Comparison of ENCODE assay signal across 15 mouse cellular contexts in genomic region chr10:42634122-42634720, GRCm38 (mm10). TPM values are rescaled to one million over a fixed set of nuclear protein-coding genes. Genes with fewer than 3 reads are reported as not detected.
DNase-seq lines count a peak whose midpoint lies in the region; ATAC-seq and TF ChIP-seq lines count a peak whose summit lies in the region.
"Had no signal": no experiment of that assay in that cellular context is flagged by ENCODE, and none has a peak within 500 bp of the region (broad histone marks: within the 10 kb centered on the region; RNA-seq: fewer than 3 reads in every experiment).

No protein-coding gene starts in this region.

- no peak for TF ChIP-seq CTCF in gastrocnemius, adult 2 months (IDR thresholded peaks at IDR 0.05)
- TF ChIP-seq CTCF in midbrain, postnatal 0 days (IDR thresholded peaks at IDR 0.05) = peak; percentile 19; the same call in 1 of the 2 replicates
- no peak for TF ChIP-seq CTCF in left cerebral cortex, adult 2 months (IDR thresholded peaks at IDR 0.05)

- no peak overlapping the region for H3K27ac ChIP-seq in gastrocnemius, adult 2 months
- no peak overlapping the region for H3K27ac ChIP-seq in lung, embryonic 15.5 days
- peak overlapping the region; percentile 90 for H3K27ac ChIP-seq in forebrain, embryonic 14.5 days (ENCODE audit: low read depth, low read length)
- H3K27ac ChIP-seq in midbrain, postnatal 0 days (ENCODE audit: low read depth, low read length) = no peak overlapping the region
- no peak overlapping the region for H3K27ac ChIP-seq in left cerebral cortex, adult 2 months

- 5% methylated on average over 8 of the region's 8 CpGs for WGBS in lung, embryonic 15.5 days
- WGBS in forebrain, embryonic 14.5 days = under 1% methylated on average over 8 of the region's 8 CpGs
- 9% methylated on average over 8 of the region's 8 CpGs for WGBS in midbrain, postnatal 0 days

- H3K9ac ChIP-seq in lung, embryonic 15.5 days = no peak overlapping the region
- peak overlapping the region; percentile 61 for H3K9ac ChIP-seq in forebrain, embryonic 14.5 days (ENCODE audit: low read length)
- no peak overlapping the region for H3K9ac ChIP-seq in midbrain, postnatal 0 days (replicated peaks; ENCODE audit: low read length, poor library complexity, severe bottlenecking)

- intact Hi-C loops in gastrocnemius, adult 2 months (cut with DNase I) = loop anchor here (5.0 to 10.0 kb wide), 2 partner anchors 52 to 101 kb away; partner anchors contain the start of genes Nr2e1 and Ostm1
- intact Hi-C loops in gastrocnemius, postnatal 36 days (cut with DNase I) = loop anchor here (10.0 kb wide), 1 partner anchor 629 kb away; no protein-coding TSS in a partner anchor
- intact Hi-C loops in left cerebral cortex, adult 2 months (cut with DNase I) = loop anchor here (2.0 kb wide), 1 partner anchor 51 kb away; the partner anchor contains the start of genes Nr2e1 and Ostm1

- H3K27me3 ChIP-seq in lung, embryonic 15.5 days = peaks cover 89% of the 10 kb centered on the region
- H3K27me3 ChIP-seq in forebrain, embryonic 14.5 days (replicated peaks; ENCODE audit: control insufficient read depth, insufficient read depth, low read length) = peaks cover 3% of the 10 kb centered on the region; the same call in 1 of the 2 replicates
- H3K27me3 ChIP-seq in midbrain, postnatal 0 days (ENCODE audit: insufficient read depth, low read length) = peaks cover 50% of the 10 kb centered on the region

- no peaks in the 10 kb centered on the region for H3K36me3 ChIP-seq in lung, embryonic 15.5 days
- no peaks in the 10 kb centered on the region for H3K36me3 ChIP-seq in forebrain, embryonic 14.5 days (ENCODE audit: control insufficient read depth, insufficient read depth, low read length)
- H3K36me3 ChIP-seq in midbrain, postnatal 0 days (ENCODE audit: insufficient read depth, low read length) = no peaks in the 10 kb centered on the region

- H3K9me3 ChIP-seq in lung, embryonic 15.5 days = no peaks in the 10 kb centered on the region
- no peaks in the 10 kb centered on the region for H3K9me3 ChIP-seq in forebrain, embryonic 14.5 days (replicated peaks; ENCODE audit: control insufficient read depth, low read length)
- H3K9me3 ChIP-seq in midbrain, postnatal 0 days (ENCODE audit: low read length) = no peaks in the 10 kb centered on the region

- peaks cover 38% of the 10 kb centered on the region for H3K4me1 ChIP-seq in lung, embryonic 15.5 days
- peaks cover 56% of the 10 kb centered on the region for H3K4me1 ChIP-seq in forebrain, embryonic 14.5 days (ENCODE audit: control insufficient read depth, insufficient read depth, low read length)
- H3K4me1 ChIP-seq in midbrain, postnatal 0 days (ENCODE audit: insufficient read depth, low read length) = 0 out of 2 replicates have a peak, but pooled peaks cover 3% of the 10 kb centered on the region

- no peak for DNase-seq in gastrocnemius, adult 2 months
- DNase-seq in gastrocnemius, postnatal 36 days = no peak
- DNase-seq in lung, postnatal 14 days = no peak
- peak; percentile 64 for DNase-seq in forebrain, embryonic 14.5 days (ENCODE audit: low spot score)
- DNase-seq in midbrain, postnatal 0 days (ENCODE audit: low spot score) = no peak
- no peak for DNase-seq in left cerebral cortex, adult 2 months (ENCODE audit: extremely low spot score in 1 of 2, low spot score in 2 of 2)
- DNase-seq in layer of hippocampus, adult 11-12 months (ENCODE audit: low spot score) = no peak
- DNase-seq: adrenal gland, adult 8-10 months; cerebellum, adult 11-12 months; right cerebral cortex, postnatal 14 days had no signal

- peak overlapping the region; percentile 77 for H3K4me3 ChIP-seq in gastrocnemius, adult 2 months
- peak overlapping the region; percentile 37; the same call in 1 of the 2 replicates for H3K4me3 ChIP-seq in lung, embryonic 15.5 days
- H3K4me3 ChIP-seq in forebrain, embryonic 14.5 days (ENCODE audit: low read depth, low read length) = no peak overlapping the region
- no peak overlapping the region for H3K4me3 ChIP-seq in midbrain, postnatal 0 days (ENCODE audit: low read depth, low read length)
- H3K4me3 ChIP-seq in left cerebral cortex, adult 2 months = no peak overlapping the region

- no peak for ATAC-seq in lung, embryonic 15.5 days (ENCODE audit: borderline replicate concordance, extremely low read depth, low FRiP score, low TSS enrichment)
- ATAC-seq in forebrain, embryonic 14.5 days = no peak
- no peak for ATAC-seq in midbrain, postnatal 0 days (ENCODE audit: low FRiP score)

- no peak overlapping the region for H3K4me2 ChIP-seq in lung, embryonic 15.5 days
- H3K4me2 ChIP-seq in forebrain, embryonic 14.5 days (ENCODE audit: low read length) = peak overlapping the region; percentile 69
- H3K4me2 ChIP-seq in midbrain, postnatal 0 days (ENCODE audit: low read depth, low read length, poor library complexity, severe bottlenecking) = no peak overlapping the region

RNA-seq across cellular contexts. Expression of gene Ostm1, which starts 50.6 kb away (rescaled TPM):
- 10 to 100 TPM; 14.7 to 22.2 TPM for total RNA-seq in gastrocnemius, adult 2 months (2021)
- 10 to 100 TPM; 19.3 to 19.5 TPM for total RNA-seq in gastrocnemius, postnatal 36 days (2021)
- 12.4 and 13.8 TPM in 2 replicates for polyA plus RNA-seq in lung, embryonic 15.5 days (2015; fragmentation: Nextera tagmentation; extraction: Ambion mirVana)
- 54.2 and 54.9 TPM in 2 replicates for polyA plus RNA-seq in forebrain, embryonic 14.5 days (2014; fragmentation: Nextera tagmentation; extraction: Ambion mirVana)
- total RNA-seq in midbrain, postnatal 0 days (2014; rRNA removed) = 41.8 and 46.6 TPM in 2 replicates
- polyA plus RNA-seq in midbrain, postnatal 0 days (2015; fragmentation: Nextera tagmentation; extraction: Ambion mirVana) = 39.5 and 40.0 TPM in 2 replicates
- total RNA-seq in left cerebral cortex, adult 2 months (2021) = 10 to 100 TPM; 47.0 to 52.3 TPM

RNA-seq across cellular contexts. Expression of gene Nr2e1, which starts 50.8 kb away (rescaled TPM):
- total RNA-seq in gastrocnemius, adult 2 months (2021) = not detected
- not detected for total RNA-seq in gastrocnemius, postnatal 36 days (2021)
- polyA plus RNA-seq in lung, embryonic 15.5 days (2015; fragmentation: Nextera tagmentation; extraction: Ambion mirVana) = not detected in 2 replicates
- polyA plus RNA-seq in forebrain, embryonic 14.5 days (2014; fragmentation: Nextera tagmentation; extraction: Ambion mirVana) = 33.2 and 39.4 TPM in 2 replicates
- 1.3 and 3.2 TPM in 2 replicates for total RNA-seq in midbrain, postnatal 0 days (2014; rRNA removed)
- 3.2 and 3.6 TPM in 2 replicates for polyA plus RNA-seq in midbrain, postnatal 0 days (2015; fragmentation: Nextera tagmentation; extraction: Ambion mirVana)
- total RNA-seq in left cerebral cortex, adult 2 months (2021) = 10 to 100 TPM; 10.9 to 14.1 TPM
- total RNA-seq: adrenal gland, adult 8-10 months; MEL had no signal
- polyA plus RNA-seq: erythroblast, embryonic 14.5 days; heart, embryonic 14.5 days; stomach, embryonic 16.5 days had no signal

Comparison
In these comparisons a context has a peak if more than half of its experiments do, and no peak if none do; other contexts are left out.
1. H3K4me3 ChIP-seq: peak in gastrocnemius, adult 2 months (single experiment) and lung, embryonic 15.5 days (single experiment); none in forebrain, embryonic 14.5 days (single experiment), midbrain, postnatal 0 days (single experiment) and left cerebral cortex, adult 2 months (single experiment).